In the genomic region with DNA sequence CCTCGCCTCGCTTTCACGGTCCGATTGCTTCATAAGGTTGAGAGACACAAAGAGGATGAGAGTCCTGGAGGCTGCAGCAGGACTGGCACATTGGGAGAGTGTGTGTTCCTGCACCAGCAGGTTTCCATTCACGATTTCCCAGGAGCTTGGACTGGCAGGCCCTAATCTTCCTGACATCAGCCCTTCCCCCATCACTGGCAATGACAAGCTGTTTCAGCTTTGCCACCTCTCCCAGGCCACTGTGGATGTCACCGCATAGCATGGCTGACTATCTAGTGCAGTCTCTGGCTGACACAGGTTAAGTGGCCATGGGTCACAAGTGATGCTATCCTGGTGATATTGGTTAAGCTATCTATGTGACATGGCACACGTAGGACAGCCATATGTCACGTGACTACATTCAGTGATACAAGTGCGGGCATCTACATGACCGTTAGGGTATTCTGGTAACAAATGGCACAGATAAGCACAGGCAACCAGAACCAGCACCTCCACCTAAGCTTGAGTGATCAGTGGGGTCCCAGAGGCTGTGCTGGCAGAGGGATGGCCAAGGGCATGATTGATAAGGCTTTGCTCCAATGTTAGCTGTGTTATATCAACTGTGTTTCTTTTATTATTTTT, we compare ENCODE assay signal across 16 mouse cellular contexts. TPM values are rescaled to one million over a fixed set of nuclear protein-coding genes. Genes with fewer than 3 reads are reported as not detected.
DNase-seq lines count a peak whose midpoint lies in the region; ATAC-seq and TF ChIP-seq lines count a peak whose summit lies in the region.
"Had no signal": no experiment of that assay in that cellular context is flagged by ENCODE, and none has a peak within 500 bp of the region (broad histone marks: within the 10 kb centered on the region; RNA-seq: fewer than 3 reads in every experiment).

No protein-coding gene starts in this region.

- no peaks in the 10 kb centered on the region for H3K36me3 ChIP-seq in kidney, embryonic 15.5 days
- no peaks in the 10 kb centered on the region for H3K36me3 ChIP-seq in kidney, embryonic 14.5 days (ENCODE audit: control insufficient read depth, insufficient read depth, low read length)
- peaks cover 89% of the 10 kb centered on the region for H3K36me3 ChIP-seq in G1E (replicated peaks)
- H3K36me3 ChIP-seq: embryonic facial prominence, embryonic 15.5 days had no signal

- no peak overlapping the region for H3K9ac ChIP-seq in kidney, embryonic 15.5 days
- no peak overlapping the region for H3K9ac ChIP-seq in kidney, embryonic 14.5 days (ENCODE audit: low read depth, low read length)
- H3K9ac ChIP-seq: embryonic facial prominence, embryonic 15.5 days had no signal

- TF ChIP-seq CTCF in G1E (IDR thresholded peaks at IDR 0.05; ENCODE audit: low read depth, low read length) = no peak

- peak; percentile 34; the same call in 1 of the 2 replicates for ATAC-seq in kidney, embryonic 15.5 days (replicated peaks; ENCODE audit: low FRiP score)
- no peak for ATAC-seq in kidney, embryonic 14.5 days (ENCODE audit: low FRiP score, low TSS enrichment)
- ATAC-seq in G1E (ENCODE audit: extremely low read depth, insufficient number of reproducible peaks, low FRiP score, poor library complexity, severe bottlenecking) = no peak
- ATAC-seq in megakaryocyte progenitor cell, adult 5-6 weeks (replicated peaks; ENCODE audit: poor library complexity) = peak; percentile 13
- ATAC-seq: forebrain, embryonic 14.5 days had no signal

- no peaks in the 10 kb centered on the region for H3K4me1 ChIP-seq in kidney, embryonic 15.5 days
- no peaks in the 10 kb centered on the region for H3K4me1 ChIP-seq in kidney, embryonic 14.5 days (ENCODE audit: control insufficient read depth, insufficient read depth, low read length)
- peaks cover 97% of the 10 kb centered on the region for H3K4me1 ChIP-seq in G1E (ENCODE audit: insufficient read depth, low read depth, low read length)
- H3K4me1 ChIP-seq: embryonic facial prominence, embryonic 15.5 days had no signal

- DNase-seq in G1E (ENCODE audit: low spot score) = no peak
- DNase-seq in liver = peak; percentile 68
- no peak for DNase-seq in adrenal gland, adult 2 months
- no peak for DNase-seq in urinary bladder, postnatal 25 days (ENCODE audit: low spot score)
- DNase-seq: adrenal gland, postnatal 36 days; cerebellum, postnatal 10 days; kidney, adult 2 months; kidney, postnatal 36 days; lung, postnatal 14 days; midbrain, embryonic 14.5 days had no signal

- no peak overlapping the region for H3K4me2 ChIP-seq in kidney, embryonic 15.5 days
- no peak overlapping the region for H3K4me2 ChIP-seq in kidney, embryonic 14.5 days (replicated peaks; ENCODE audit: low read depth, low read length)
- H3K4me2 ChIP-seq: embryonic facial prominence, embryonic 15.5 days had no signal

- H3K27ac ChIP-seq in kidney, embryonic 15.5 days = no peak overlapping the region
- H3K27ac ChIP-seq in kidney, embryonic 14.5 days (ENCODE audit: low read depth, low read length) = no peak overlapping the region
- H3K27ac ChIP-seq: embryonic facial prominence, embryonic 15.5 days had no signal

- H3K27me3 ChIP-seq in kidney, embryonic 15.5 days = no peaks in the 10 kb centered on the region
- H3K27me3 ChIP-seq in kidney, embryonic 14.5 days (ENCODE audit: control insufficient read depth, insufficient read depth, low read length) = no peaks in the 10 kb centered on the region
- no peaks in the 10 kb centered on the region for H3K27me3 ChIP-seq in G1E (ENCODE audit: insufficient read depth, low read length)
- H3K27me3 ChIP-seq: embryonic facial prominence, embryonic 15.5 days had no signal

- H3K9me3 ChIP-seq in kidney, embryonic 15.5 days (replicated peaks) = no peaks in the 10 kb centered on the region
- no peaks in the 10 kb centered on the region for H3K9me3 ChIP-seq in kidney, embryonic 14.5 days (ENCODE audit: control insufficient read depth, low read length)
- H3K9me3 ChIP-seq in G1E (replicated peaks) = no peaks in the 10 kb centered on the region
- H3K9me3 ChIP-seq: embryonic facial prominence, embryonic 15.5 days had no signal

- no peak overlapping the region for H3K4me3 ChIP-seq in kidney, embryonic 15.5 days (replicated peaks)
- no peak overlapping the region for H3K4me3 ChIP-seq in kidney, embryonic 14.5 days (ENCODE audit: low read length)
- peak overlapping the region; percentile 31; the same call in 1 of the 2 replicates for H3K4me3 ChIP-seq in G1E (ENCODE audit: low read depth, low read length)
- H3K4me3 ChIP-seq: embryonic facial prominence, embryonic 15.5 days; myocyte had no signal

- 90% methylated on average over 10 of the region's 10 CpGs for WGBS in kidney, embryonic 15.5 days
- 90% methylated on average over 10 of the region's 10 CpGs for WGBS in kidney, embryonic 14.5 days

RNA-seq across cellular contexts. Expression of gene Ikzf1, which starts 43.2 kb away (rescaled TPM):
- 0.85 and 1.3 TPM in 2 replicates for polyA plus RNA-seq in kidney, embryonic 15.5 days (2015; fragmentation: Nextera tagmentation; extraction: Ambion mirVana)
- 0.31 and 0.79 TPM in 2 replicates for polyA plus RNA-seq in kidney, embryonic 14.5 days (2014; fragmentation: Nextera tagmentation; extraction: Ambion mirVana)
- total RNA-seq in G1E (2014; fragmentation: Nextera tagmentation) = 143 and 149 TPM in 2 replicates
- 60.5 and 70.1 TPM in 2 replicates for total RNA-seq in G1E (2017)
- polyA plus RNA-seq in G1E (2012) = 214 and 245 TPM in 2 replicates
- 155 and 160 TPM in 2 replicates for total RNA-seq in megakaryocyte progenitor cell, adult 5-6 weeks (2015)
- total RNA-seq in megakaryocyte progenitor cell, adult 5-6 weeks (2017) = 58.3 and 84.0 TPM in 2 replicates
- 1 to 10 TPM; 2.0 to 3.0 TPM for total RNA-seq in adrenal gland, adult 2 months (2021)
- 11.0 and 11.5 TPM in 2 replicates for polyA plus RNA-seq in adrenal gland, adult 2 months (2012; rRNA removed)

Comparison
In these comparisons a context has a peak if more than half of its experiments do, and no peak if none do; other contexts are left out.
1. ATAC-seq: peak in kidney, embryonic 15.5 days (single experiment) and megakaryocyte progenitor cell, adult 5-6 weeks (single experiment); none in kidney, embryonic 14.5 days (single experiment) and G1E (single experiment).
2. RNA of gene Ikzf1, which starts 43.2 kb away (polyA plus RNA-seq): 214 to 245 TPM in G1E; 11.0 to 11.5 TPM in adrenal gland, adult 2 months, 0.85 to 1.3 TPM in kidney, embryonic 15.5 days and 0.31 to 0.79 TPM in kidney, embryonic 14.5 days; every median in the first group is over 10 times any median in the second.